Mouse (Mus musculus): ENCODE results near the gene Ddx60.

The Ddx60 gene

DNA sequence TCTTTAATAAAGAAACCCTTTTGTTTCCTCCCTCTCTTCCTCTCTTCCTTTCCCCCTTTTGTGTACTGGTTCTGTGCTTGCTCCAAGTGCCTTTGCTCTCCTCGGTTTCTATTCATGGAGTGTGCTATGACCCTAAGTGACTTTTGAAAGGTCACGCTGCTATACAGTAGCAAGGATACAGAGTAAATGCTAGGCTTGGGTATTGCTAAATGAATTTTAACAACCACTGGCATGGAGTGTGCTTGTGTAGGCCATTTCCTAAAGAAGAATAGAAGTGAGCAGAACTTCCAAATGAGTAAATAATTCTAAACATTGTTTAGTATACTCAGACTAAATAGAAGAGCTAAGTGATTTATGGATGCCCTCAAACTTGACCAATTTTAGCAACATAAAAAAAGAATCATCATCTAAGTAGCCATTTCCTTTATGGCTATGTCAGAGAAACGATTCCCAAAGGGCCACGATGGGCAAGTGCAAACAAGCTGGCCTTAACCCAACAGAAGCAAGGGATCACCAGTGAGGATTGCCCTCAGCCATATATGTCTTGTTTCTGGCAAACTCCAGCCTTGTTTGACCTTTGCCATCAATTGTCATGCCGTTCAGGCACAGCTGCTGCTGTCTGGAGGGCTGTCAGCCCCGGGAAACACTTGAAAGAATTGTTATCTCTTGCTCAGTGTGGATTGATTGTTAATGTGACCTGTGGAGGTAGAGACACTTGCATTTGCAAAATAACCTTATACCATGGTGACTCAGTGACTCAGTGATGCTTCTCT, 58.0 kb downstream of the Ddx60 start:
- DNase-seq (ENCODE audit: low spot score) = no peak

DNA sequence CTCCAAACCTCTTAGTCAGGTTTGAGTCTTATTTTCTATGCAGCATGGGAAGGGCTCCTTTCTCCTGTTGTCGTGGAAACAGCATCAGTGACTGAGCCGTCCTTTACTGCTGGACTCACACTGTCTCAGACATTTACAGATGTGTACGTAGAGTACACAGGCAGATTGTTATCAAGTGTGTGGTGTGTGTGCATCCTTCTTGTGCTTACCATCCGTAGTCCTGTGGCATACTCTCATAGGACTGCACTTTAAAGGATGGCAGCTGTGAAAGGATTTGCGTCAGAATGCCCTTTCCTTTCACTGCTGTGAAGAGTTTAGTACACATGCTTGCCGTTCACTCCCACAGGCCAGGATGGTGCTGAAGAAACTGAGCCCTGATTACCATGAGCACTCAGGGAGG, 61.6 kb downstream of the Ddx60 start:
- DNase-seq (ENCODE audit: low spot score) = no peak

DNA sequence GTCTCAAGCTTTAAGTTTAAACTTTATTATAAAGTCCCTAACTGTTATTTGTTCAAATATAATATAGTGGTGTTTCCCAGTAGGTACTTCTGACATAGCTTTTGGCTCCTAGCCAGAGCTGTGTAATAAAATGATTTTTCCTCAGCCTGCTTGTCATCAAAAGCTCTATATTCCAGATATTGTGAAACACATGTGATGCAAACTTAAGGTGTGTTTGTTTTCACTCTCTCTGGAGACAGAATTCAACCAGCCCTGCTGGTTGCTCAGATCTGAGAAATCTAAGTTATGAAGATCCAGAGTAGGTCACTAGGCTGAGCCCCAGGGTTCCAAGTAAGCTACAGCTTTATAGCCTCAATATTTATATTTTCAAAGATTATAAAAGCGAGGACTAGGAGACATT, 64.9 kb downstream of the Ddx60 start:
- DNase-seq (ENCODE audit: low spot score) = no peak

DNA sequence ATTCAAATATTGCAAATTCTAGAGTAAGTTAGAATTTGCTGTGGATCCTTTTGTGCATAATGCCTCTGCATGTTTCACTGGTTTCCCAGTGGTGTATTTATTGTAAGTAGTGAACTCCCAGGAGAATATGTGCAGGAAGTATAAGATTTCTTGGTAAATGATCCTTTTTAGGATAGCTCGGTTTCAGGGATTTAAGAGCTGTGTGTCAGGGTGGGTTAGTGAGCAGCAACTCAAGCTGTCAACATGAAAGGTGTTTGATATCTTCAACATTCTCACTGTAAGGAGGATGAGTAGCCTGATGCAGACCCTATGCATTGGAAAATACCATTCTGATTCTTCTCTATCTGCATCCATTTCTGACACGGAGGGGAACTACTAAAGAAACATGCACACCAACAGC, 69.2 kb downstream of the Ddx60 start:
- DNase-seq (ENCODE audit: low spot score) = no peak

DNA sequence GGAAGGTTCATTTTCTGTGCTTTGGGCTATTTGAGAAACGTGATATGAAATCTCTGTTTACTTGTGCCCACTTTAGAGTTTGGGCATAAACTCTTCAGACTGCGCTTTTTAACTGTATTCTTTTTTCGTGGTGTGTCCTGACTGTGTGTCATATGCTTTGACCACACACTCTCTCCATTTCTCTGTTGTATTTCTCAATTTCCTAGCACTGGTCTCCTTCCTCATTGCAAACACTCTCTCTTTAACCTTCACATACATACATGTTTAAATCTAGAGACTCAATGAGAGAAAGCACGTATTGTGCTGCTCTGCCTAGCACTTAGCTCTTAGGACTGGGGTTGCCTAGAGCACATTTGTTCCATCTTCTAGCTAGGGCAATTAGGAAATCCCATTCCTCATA, 86.3 kb downstream of the Ddx60 start:
- no peak for DNase-seq (ENCODE audit: low spot score)

DNA sequence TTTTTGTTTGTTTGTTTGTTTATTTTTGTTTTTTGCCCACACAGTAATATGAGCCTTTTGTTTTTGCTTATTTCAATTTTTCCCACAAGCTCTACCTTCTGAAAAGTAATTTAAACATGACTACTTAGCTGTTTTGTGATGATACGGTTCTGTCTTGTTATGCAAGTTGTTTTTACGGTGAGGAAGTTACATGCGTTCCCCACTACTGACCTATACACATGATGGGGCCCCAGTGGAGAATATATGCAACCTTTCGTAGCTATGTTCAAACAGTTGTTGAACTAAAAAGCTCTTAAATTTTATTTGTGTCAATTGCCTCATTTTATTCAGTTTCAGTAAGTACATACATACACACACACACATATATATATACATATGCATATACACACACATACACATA, 86.7 kb downstream of the Ddx60 start:
- no peak for DNase-seq (ENCODE audit: low spot score)

DNA sequence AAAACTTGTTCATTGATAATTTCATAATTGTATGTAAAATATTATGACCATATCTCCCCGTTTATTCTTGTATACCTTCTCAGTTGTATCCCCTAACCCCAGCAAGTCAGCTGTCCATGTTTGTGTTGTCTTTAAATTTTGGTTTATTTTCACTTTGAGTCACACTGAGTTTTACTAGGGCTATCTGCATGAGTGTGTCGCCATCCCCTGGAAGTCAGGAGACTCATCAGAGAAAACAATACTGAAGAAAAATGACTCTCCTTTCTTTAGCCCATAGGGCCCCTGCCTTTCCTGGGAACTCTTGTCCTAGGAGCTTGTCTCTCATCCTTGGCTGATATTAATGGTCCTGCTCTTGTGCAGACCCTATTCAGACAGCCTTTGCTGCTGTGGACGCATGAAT, 106.5 kb downstream of the Ddx60 start:
- no peak for DNase-seq (ENCODE audit: low spot score)

DNA sequence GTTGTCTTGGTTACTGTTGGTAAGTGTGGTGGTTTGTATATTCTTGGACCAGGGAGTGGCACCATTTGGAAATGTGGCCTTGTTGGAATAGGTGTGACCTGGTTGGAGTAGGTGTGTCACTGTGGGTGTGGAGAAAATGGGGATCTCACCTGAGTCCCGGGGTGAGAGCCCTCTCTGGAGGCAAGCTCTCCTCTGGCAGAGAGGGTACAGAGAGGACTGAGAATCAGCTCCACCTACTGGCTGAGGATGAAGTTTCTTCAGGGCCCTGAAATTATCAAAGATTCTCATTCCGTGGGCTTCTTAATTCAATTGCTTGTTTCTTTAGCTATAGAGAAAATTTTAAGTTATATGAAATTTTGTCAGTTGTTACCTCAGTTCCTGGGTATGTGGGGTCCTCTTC, 118.9 kb downstream of the Ddx60 start:
- no peak for DNase-seq (ENCODE audit: low spot score)

DNA sequence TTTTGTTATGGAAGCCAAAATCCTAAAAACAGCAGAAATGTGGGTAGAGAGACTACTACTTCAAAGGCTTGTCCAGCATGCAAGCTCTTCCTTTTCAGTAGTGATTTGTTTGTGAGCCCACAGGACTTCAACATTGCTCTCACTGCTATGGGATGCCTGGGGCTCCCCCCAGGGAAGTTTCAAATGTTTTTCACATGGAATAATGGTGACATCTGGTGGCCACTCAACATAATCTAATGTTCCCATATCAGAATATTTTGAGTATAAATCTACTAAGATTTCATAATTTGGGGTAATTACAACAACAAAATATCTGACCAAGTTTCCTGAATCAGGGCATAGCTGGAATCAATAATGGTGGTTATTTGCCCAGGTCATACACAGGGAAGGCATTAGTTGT, 132.5 kb downstream of the Ddx60 start:
- no peak for DNase-seq (ENCODE audit: low spot score)

DNA sequence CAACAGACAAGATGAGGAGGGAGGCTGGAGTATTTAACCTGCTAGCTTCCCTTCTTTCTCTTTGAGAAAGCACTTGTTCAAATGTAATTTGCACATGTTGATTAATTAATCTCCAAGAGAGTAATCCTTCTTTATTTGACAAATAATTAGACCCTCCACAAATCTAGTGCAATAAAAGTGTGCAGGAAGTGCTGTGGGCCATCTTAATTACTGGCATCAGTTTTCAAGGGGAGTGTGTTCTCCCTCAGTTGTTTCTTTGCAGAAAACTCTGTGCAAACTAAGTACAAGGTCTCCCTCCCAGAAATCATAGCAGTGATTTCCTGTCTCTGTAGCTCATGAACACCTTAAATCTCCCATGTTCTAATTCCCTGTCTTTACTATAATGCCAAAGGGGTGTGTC, 140.4 kb downstream of the Ddx60 start:
- no peak for DNase-seq (ENCODE audit: low spot score)

DNA sequence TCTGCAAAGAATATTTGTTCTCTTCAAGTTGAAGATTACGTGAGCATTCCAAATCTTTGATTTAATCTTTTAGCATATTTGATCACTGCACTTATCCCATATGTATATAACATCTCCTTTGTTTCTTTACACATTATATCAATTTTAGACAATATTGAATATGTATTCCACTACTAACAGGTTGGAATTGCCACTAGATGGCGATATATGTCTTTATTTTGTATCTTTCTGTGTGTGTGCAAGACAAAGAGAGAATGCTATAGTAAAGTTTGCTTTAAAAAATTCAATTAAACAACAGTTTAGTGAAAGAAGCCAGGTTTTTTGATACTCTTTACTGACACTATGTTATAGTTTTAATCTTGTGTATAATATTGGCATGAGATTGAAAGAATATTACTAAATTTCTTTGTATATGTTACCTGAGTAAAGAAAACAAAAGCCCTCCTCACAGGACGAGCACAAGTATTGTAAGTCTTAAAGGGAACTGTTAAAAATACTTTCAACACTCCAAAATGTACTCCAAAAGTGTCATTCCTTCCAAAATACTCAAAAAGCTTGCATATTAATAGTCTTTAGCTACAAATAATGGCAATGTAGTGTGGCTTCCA, 152.4 kb downstream of the Ddx60 start:
- no peak for DNase-seq (ENCODE audit: low spot score)

DNA sequence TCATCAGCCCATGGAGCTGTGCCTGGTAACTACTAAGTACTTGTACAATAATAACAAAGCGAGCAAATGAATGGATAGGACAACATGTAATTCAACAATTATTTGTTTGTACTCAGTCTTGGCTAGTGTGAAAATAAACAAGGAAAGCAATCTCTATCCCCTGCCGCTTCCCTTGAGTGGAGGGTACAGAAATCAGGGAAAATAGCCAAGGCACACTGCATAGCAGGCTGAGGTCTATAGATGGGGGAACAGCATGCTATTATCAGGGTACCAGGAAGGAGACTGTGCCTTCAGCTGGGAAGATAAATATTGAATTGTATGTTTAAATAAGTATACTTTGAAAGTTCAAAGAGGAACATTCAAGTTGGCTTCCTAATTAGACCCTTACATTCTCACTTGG, 153.9 kb downstream of the Ddx60 start:
- no peak for DNase-seq (ENCODE audit: low spot score)
